ENCODE assay signal across 16 mouse cellular contexts in the genomic region with DNA sequence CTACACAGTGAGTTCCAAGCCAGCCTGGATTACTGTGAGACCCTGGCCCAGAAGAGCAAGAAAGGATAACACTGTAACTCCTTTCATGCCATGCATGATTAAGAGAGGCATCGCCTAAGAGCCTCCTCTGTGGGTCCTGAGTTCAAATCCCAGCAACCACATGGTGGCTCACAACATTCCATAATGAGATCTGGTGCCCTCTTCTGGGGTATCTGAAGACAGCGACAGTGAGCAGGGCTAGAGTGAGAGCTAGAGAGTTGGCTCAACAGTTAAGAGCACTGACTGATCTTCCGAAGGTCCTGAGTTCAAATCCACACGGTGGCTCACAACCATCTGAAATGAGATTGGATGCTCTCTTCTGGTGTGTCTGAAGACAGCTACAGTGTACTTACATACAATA. TPM values are rescaled to one million over a fixed set of nuclear protein-coding genes. Genes with fewer than 3 reads are reported as not detected.
"Had no signal": no experiment of that assay in that cellular context is flagged by ENCODE, and none has a peak within 500 bp of the region (broad histone marks: within the 10 kb centered on the region; RNA-seq: fewer than 3 reads in every experiment).

No protein-coding gene starts in this region.

- H3K27me3 ChIP-seq: limb, embryonic 12.5 days; lung, embryonic 15.5 days; megakaryocyte, embryonic 14.5 days; midbrain, embryonic 15.5 days; neural tube, embryonic 12.5 days had no signal

- H3K4me3 ChIP-seq: limb, embryonic 12.5 days; lung, embryonic 15.5 days; megakaryocyte, embryonic 14.5 days; midbrain, embryonic 15.5 days; neural tube, embryonic 12.5 days had no signal

- H3K36me3 ChIP-seq: lung, embryonic 15.5 days; midbrain, embryonic 15.5 days had no signal

- H3K9ac ChIP-seq: limb, embryonic 12.5 days; lung, embryonic 15.5 days; midbrain, embryonic 15.5 days; neural tube, embryonic 12.5 days had no signal

- H3K4me1 ChIP-seq: limb, embryonic 12.5 days; lung, embryonic 15.5 days; neural tube, embryonic 12.5 days had no signal

- H3K9me3 ChIP-seq: limb, embryonic 12.5 days; lung, embryonic 15.5 days; megakaryocyte, embryonic 14.5 days; midbrain, embryonic 15.5 days; neural tube, embryonic 12.5 days had no signal

- H3K27ac ChIP-seq: limb, embryonic 12.5 days; lung, embryonic 15.5 days; macrophage; midbrain, embryonic 15.5 days; neural tube, embryonic 12.5 days had no signal

- DNase-seq: kidney, postnatal 14 days; liver; lung, postnatal 14 days; right cerebral cortex, postnatal 4 days; spleen, adult 18-20 months; thymus, adult 2 months; thymus, postnatal 36 days had no signal

RNA-seq across cellular contexts. Expression of a gene that starts 23.5 kb away (rescaled TPM):
- total RNA-seq: monocyte, adult 5-6 weeks; neutrophil, adult 5-6 weeks had no signal
- polyA plus RNA-seq: liver, embryonic 16.5 days; macrophage had no signal

RNA-seq across cellular contexts. Expression of a gene that starts 33.1 kb away (rescaled TPM):
- total RNA-seq: monocyte, adult 5-6 weeks; neutrophil, adult 5-6 weeks had no signal
